Mouse (Mus musculus) lung, postnatal 0 days (tissue): ENCODE data around the gene Olfr1340. TPM values are rescaled to one million over a fixed set of nuclear protein-coding genes. Genes with fewer than 3 reads are reported as not detected.

Experiments used
- ATAC-seq: fragments of 200-750 bp; cut with Nextera tagmentation; 2 replicates; pipeline ENCODE4 v1.8.0; 2017; ENCODE audit warnings: moderate library complexity
- DNase-seq: peaks from one replicate; pipeline ENCODE4 v3.0.0-alpha.2; 2016; ENCODE audit warnings: low spot score
- H3K27ac ChIP-seq: fragments of 300-500 bp; sonication (generic); 2 replicates; pipeline ENCODE4 v1.5.1; 2014; ENCODE audit warnings: antibody characterized with exemption, mild to moderate bottlenecking, low read length, mixed read lengths
- H3K27me3 ChIP-seq: fragments of 300-500 bp; sonication (generic); replicated peaks from 2 replicates; pipeline ENCODE4 v1.6.1; 2014; ENCODE audit warnings: low read length, mixed read lengths; ENCODE audit not compliant: insufficient read depth
- H3K36me3 ChIP-seq: fragments of 300-500 bp; sonication (generic); 2 replicates; pipeline ENCODE4 v1.6.1; 2014; ENCODE audit warnings: low read length, mixed read lengths; ENCODE audit not compliant: insufficient read depth
- H3K4me1 ChIP-seq: fragments of 300-500 bp; sonication (generic); 2 replicates; pipeline ENCODE4 v1.6.1; 2014; ENCODE audit warnings: antibody characterized with exemption, low read depth, low read length, mixed read lengths; ENCODE audit not compliant: insufficient read depth
- H3K4me2 ChIP-seq: fragments of 300-500 bp; sonication (generic); replicated peaks from 2 replicates; pipeline ENCODE4 v1.6.1; 2014; ENCODE audit warnings: low read depth, mild to moderate bottlenecking, low read length, moderate library complexity, mixed read lengths
- H3K4me3 ChIP-seq: fragments of 300-500 bp; sonication (generic); 2 replicates; pipeline ENCODE4 v1.5.1; 2014; ENCODE audit warnings: low read depth, low read length
- H3K9ac ChIP-seq: fragments of 300-500 bp; sonication (generic); replicated peaks from 2 replicates; pipeline ENCODE4 v1.6.1; 2014; ENCODE audit warnings: low read depth, mild to moderate bottlenecking
- H3K9me3 ChIP-seq: fragments of 300-500 bp; sonication (generic); 2 replicates; pipeline ENCODE4 v1.6.1; 2016; ENCODE audit warnings: low read length, mixed read lengths
- CTCF ChIP-seq: IDR thresholded peaks from 2 replicates; pipeline ENCODE4 v1.5.1; 2016; ENCODE audit warnings: antibody characterized with exemption, mild to moderate bottlenecking
- EP300 ChIP-seq: IDR thresholded peaks from 2 replicates; pipeline ENCODE4 v1.6.1; 2016; ENCODE audit warnings: antibody characterized with exemption, mild to moderate bottlenecking, control low read depth
- WGBS: fragments of 180-500 bp; shearing (Covaris S2); extraction: QIAGEN DNeasy Blood & Tissue Kit; methylation state at CpG from one replicate; pipeline ENCODE4 v1.1.7; 2014; 5-methylcytosine and 5-hydroxymethylcytosine counted together
- polyA plus RNA-seq: library from polyadenylated mRNA; unstranded; fragments of >200 nt; fragmentation: Nextera tagmentation; extraction: Ambion mirVana; gene quantifications from 2 replicates; pipeline ENCODE4 v1.2.1, GENCODE M21; 2015

Gene Olfr1340
- not detected in 2 replicates for polyA plus RNA-seq

GRCm38 (mm10) chr4:118719838-118720237 is at the start of gene Olfr1340:
Gene Olfr1340 (plus strand): TSS chr4:118720138.
- Histone ChIP-seq H3K27ac (no peak within 1 kb of the TSS), H3K9ac (no peak within 1 kb of the TSS), H3K4me2 (no peak within 1 kb of the TSS), H3K27me3 (no peaks in the 10 kb centered on the region), H3K9me3 (no peaks in the 10 kb centered on the region), H3K4me1 (no peaks in the 10 kb centered on the region), H3K4me3 (no peak within 1 kb of the TSS), H3K36me3 (no peaks in the 10 kb centered on the region)
- ATAC-seq (no peak), DNase-seq (no peak)
- TF ChIP-seq CTCF (no peak), EP300 (no peak)

- Histone ChIP-seq H3K9ac (no peak overlapping the region), H3K4me2 (no peak overlapping the region), H3K9me3 (no peaks in the 10 kb centered on the region), H3K4me3 (no peak overlapping the region), H3K27ac (no peak overlapping the region), H3K27me3 (no peaks in the 10 kb centered on the region), H3K4me1 (no peaks in the 10 kb centered on the region), H3K36me3 (no peaks in the 10 kb centered on the region)
- TF ChIP-seq CTCF (no peak), EP300 (peak; percentile 60)
- WGBS = 28% methylated on average over 2 of the region's 2 CpGs
- no peak for DNase-seq
- ATAC-seq = peak; percentile 30; the same call in 1 of the 2 replicates
These were observed 32.9 kb upstream of the Olfr1340 start for GRCm38 (mm10) chr4:118687086-118687485.

GRCm38 (mm10) chr4:118692412-118692973 is 27.4 kb upstream of the Olfr1340 start, which contains the start of gene Olfr1342:
Gene Olfr1342 (minus strand): TSS chr4:118692756.
- DNase-seq = no peak
- no peak for TF ChIP-seq CTCF
- no peak for TF ChIP-seq EP300
- no peak within 1 kb of the TSS for H3K4me3 ChIP-seq
- H3K4me1 ChIP-seq = no peaks in the 10 kb centered on the region
- ATAC-seq = no peak
- H3K4me2 ChIP-seq = no peak within 1 kb of the TSS
- no peaks in the 10 kb centered on the region for H3K27me3 ChIP-seq
- H3K27ac ChIP-seq = no peak within 1 kb of the TSS
- no peak within 1 kb of the TSS for H3K9ac ChIP-seq
- WGBS = 42% methylated on average over 12 of the region's 12 CpGs
- no peaks in the 10 kb centered on the region for H3K9me3 ChIP-seq
- no peaks in the 10 kb centered on the region for H3K36me3 ChIP-seq

GRCm38 (mm10) chr4:118693812-118694211 is 26.1 kb upstream of the Olfr1340 start:
- Histone ChIP-seq H3K9ac (no peak overlapping the region), H3K9me3 (no peaks in the 10 kb centered on the region), H3K4me2 (no peak overlapping the region), H3K4me1 (no peaks in the 10 kb centered on the region), H3K36me3 (no peaks in the 10 kb centered on the region), H3K27ac (no peak overlapping the region), H3K4me3 (no peak overlapping the region), H3K27me3 (no peaks in the 10 kb centered on the region)
- DNase-seq (no peak), ATAC-seq (no peak)
- WGBS = 41% methylated on average over 2 of the region's 2 CpGs
- TF ChIP-seq EP300 (no peak), CTCF (no peak)

GRCm38 (mm10) chr4:118703223-118703622 is 16.7 kb upstream of the Olfr1340 start, which contains the start of gene Olfr1341:
Gene Olfr1341 (plus strand): TSS chr4:118703523.
- no peaks in the 10 kb centered on the region for H3K9me3 ChIP-seq
- no peaks in the 10 kb centered on the region for H3K36me3 ChIP-seq
- WGBS = 68% methylated on average over 3 of the region's 3 CpGs
- TF ChIP-seq CTCF (no peak), EP300 (no peak)
- no peaks in the 10 kb centered on the region for H3K4me1 ChIP-seq
- ATAC-seq (no peak), DNase-seq (no peak)
- H3K4me3 ChIP-seq = no peak within 1 kb of the TSS
- H3K27me3 ChIP-seq = no peaks in the 10 kb centered on the region
- no peak within 1 kb of the TSS for H3K9ac ChIP-seq
- no peak within 1 kb of the TSS for H3K4me2 ChIP-seq
- no peak within 1 kb of the TSS for H3K27ac ChIP-seq

- Histone ChIP-seq H3K4me3 (no peak overlapping the region), H3K4me1 (no peaks in the 10 kb centered on the region), H3K27me3 (no peaks in the 10 kb centered on the region), H3K9ac (no peak overlapping the region), H3K27ac (no peak overlapping the region), H3K4me2 (no peak overlapping the region), H3K9me3 (no peaks in the 10 kb centered on the region), H3K36me3 (no peaks in the 10 kb centered on the region)
- no peak for TF ChIP-seq EP300
- no peak for TF ChIP-seq CTCF
- ATAC-seq (no peak), DNase-seq (no peak)
- WGBS = 69% methylated on average over 5 of the region's 5 CpGs
These were observed 11.9 kb upstream of the Olfr1340 start for GRCm38 (mm10) chr4:118708086-118708485.
